Mouse (Mus musculus) small intestine, adult 2 months (tissue): ENCODE data around the gene Foxf2. TPM values are rescaled to one million over a fixed set of nuclear protein-coding genes. Genes with fewer than 3 reads are reported as not detected.

Experiments used
- H3K27ac ChIP-seq: fragments of 200-500 bp; 2 replicates; pipeline ENCODE4 v1.5.1; 2012; ENCODE audit warnings: low read depth, low read length, control low read depth, inconsistent platforms; ENCODE audit not compliant: insufficient read depth
- H3K27me3 ChIP-seq: fragments of 200-500 bp; 2 replicates; pipeline ENCODE4 v1.6.1; 2012; ENCODE audit warnings: mild to moderate bottlenecking, moderate library complexity, low read length, inconsistent platforms; ENCODE audit not compliant: control insufficient read depth, insufficient read depth
- H3K36me3 ChIP-seq: fragments of 200-500 bp; 2 replicates; pipeline ENCODE4 v1.6.1; 2012; ENCODE audit warnings: mild to moderate bottlenecking, low read length, control low read depth, inconsistent platforms; ENCODE audit not compliant: control insufficient read depth, insufficient read depth
- H3K4me1 ChIP-seq: fragments of 200-500 bp; 2 replicates; pipeline ENCODE4 v1.6.1; 2012; ENCODE audit warnings: low read length, inconsistent platforms, mixed read lengths; ENCODE audit not compliant: control insufficient read depth, insufficient read depth, insufficient read length
- H3K4me3 ChIP-seq: fragments of 200-500 bp; 2 replicates; pipeline ENCODE4 v1.5.1; 2012; ENCODE audit warnings: low read depth, mild to moderate bottlenecking, control low read depth, inconsistent platforms, low read length, moderate library complexity
- CTCF ChIP-seq: fragments of 200-500 bp; IDR thresholded peaks from 2 replicates; pipeline ENCODE4 v1.5.1; 2012; ENCODE audit warnings: low read depth, mild to moderate bottlenecking, control low read depth, inconsistent platforms, low read length, moderate library complexity, mixed read lengths; ENCODE audit not compliant: insufficient replicate concordance, insufficient read length; ENCODE audit errors: extremely low read depth
- POLR2A ChIP-seq: fragments of 200-500 bp; IDR thresholded peaks from 2 replicates; pipeline ENCODE4 v1.6.1; 2012; ENCODE audit warnings: low read depth, mild to moderate bottlenecking, control low read depth, inconsistent platforms, low read length, moderate library complexity
- WGBS: fragments of 180-500 bp; shearing (Covaris S2); methylation state at CpG from one replicate; pipeline ENCODE4 v1.1.7; 2018; 5-methylcytosine and 5-hydroxymethylcytosine counted together
- polyA plus RNA-seq: library from polyadenylated mRNA; depleted of rRNA; stranded (reverse); fragments of >200 nt; gene quantifications from 2 replicates; pipeline ENCODE4 v1.2.3, GENCODE M21; 2012

Foxf2 gene
- polyA plus RNA-seq, 1 experiment: 41.4 TPM

DNA sequence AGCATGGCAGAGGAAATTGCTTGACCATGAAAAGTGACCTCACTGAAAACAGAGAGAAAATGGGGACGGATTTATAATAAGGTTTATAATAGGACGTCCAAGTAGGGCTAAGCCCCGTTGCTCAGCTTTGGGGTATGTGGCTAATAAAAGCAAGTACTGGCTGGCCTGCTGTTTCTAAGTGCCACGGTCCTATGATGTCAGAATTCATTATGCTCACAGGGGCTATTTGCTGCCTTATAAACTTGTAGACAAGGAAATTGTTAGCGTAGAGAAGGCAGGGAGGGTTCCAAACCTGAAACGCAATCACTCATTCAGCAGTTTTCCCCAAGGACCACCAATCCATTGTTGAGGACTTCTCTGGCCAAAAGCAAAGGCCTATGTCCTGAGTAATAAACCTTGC is 21.7 kb upstream of the Foxf2 start:
- WGBS: 84% methylated on average over 6 of the region's 6 CpGs
- no peaks in the 10 kb centered on the region for H3K27me3 ChIP-seq
- H3K4me1 ChIP-seq: no peaks in the 10 kb centered on the region
- TF ChIP-seq CTCF (no peak), POLR2A (no peak)
- H3K4me3 ChIP-seq: no peak overlapping the region
- H3K36me3 ChIP-seq: no peaks in the 10 kb centered on the region
- H3K27ac ChIP-seq: no peak overlapping the region

DNA sequence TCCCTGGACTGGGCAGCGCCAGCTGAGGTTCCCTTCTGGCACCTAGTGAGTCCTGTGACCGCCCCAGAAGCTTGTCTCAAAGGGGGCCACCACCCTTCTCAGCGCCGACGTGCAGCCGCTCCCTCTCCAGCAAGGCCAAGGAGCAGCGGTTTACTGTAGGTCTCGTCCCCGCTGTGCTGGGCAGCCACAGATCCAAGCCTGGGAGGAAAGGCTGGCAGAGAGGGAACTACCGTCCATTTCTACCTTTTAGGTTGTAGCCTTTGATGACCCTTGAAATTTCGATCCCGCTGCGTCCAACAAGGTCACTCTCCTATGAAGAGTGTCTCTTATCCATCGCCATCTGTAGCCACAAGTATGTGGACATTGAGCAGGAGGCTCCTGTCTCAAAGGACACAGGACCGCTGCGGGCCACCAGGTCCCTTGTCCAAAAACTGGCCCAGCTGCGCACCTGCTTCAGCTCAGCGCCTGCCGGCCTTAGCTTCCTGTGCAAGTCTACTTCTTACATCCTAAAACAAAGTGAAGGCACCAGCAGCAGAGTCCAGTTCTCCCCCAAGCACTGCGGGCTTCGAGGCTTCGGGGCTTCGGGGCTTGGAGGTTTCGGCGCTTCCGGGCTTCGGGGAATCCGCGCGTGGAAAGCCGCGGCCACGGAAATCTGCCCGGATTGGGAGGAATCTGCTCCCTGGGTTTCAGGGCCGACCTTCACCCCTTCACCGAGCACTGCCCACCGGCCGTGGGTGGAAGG is 10.7 kb upstream of the Foxf2 start:
- H3K4me3 ChIP-seq: no peak overlapping the region
- peaks cover 59% of the 10 kb centered on the region for H3K27me3 ChIP-seq
- no peaks in the 10 kb centered on the region for H3K36me3 ChIP-seq
- no peaks in the 10 kb centered on the region for H3K4me1 ChIP-seq
- WGBS: 12% methylated on average over 38 of the region's 38 CpGs
- TF ChIP-seq POLR2A (no peak), CTCF (no peak)
- no peak overlapping the region for H3K27ac ChIP-seq

DNA sequence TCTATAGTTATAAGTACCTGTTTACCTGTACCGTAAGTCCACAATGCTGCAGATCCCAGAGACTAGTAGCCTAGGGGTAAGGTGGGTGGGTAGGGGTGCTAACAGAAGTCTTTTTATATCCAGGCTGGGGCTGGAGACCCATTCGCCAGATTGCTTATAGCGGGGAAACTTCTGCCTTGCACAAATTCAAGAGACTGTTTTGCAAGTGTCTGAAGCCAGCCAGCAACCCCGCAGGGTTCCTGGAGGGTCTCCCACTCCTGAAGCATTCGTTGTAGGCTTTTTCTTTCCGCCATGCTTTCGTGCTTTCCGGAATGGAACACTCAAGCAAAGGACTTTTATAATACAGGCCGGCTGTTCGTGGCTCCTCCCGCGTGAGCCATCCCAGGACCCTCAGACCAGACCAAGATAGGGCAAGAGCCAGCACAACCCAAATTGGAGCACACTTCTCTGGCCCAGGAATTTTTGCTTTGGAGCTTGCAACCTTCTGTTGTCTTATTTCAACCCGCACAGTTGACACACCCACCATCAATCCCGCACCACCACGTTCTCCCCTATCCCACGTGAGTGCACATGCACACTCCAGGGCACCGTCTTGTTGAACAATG is 10.0 kb upstream of the Foxf2 start:
- 16% methylated on average over 17 of the region's 17 CpGs for WGBS
- no peak for TF ChIP-seq POLR2A
- no peak for TF ChIP-seq CTCF
- Histone ChIP-seq H3K4me3 (no peak overlapping the region), H3K4me1 (no peaks in the 10 kb centered on the region), H3K27me3 (peaks cover 66% of the 10 kb centered on the region), H3K27ac (no peak overlapping the region), H3K36me3 (no peaks in the 10 kb centered on the region)

DNA sequence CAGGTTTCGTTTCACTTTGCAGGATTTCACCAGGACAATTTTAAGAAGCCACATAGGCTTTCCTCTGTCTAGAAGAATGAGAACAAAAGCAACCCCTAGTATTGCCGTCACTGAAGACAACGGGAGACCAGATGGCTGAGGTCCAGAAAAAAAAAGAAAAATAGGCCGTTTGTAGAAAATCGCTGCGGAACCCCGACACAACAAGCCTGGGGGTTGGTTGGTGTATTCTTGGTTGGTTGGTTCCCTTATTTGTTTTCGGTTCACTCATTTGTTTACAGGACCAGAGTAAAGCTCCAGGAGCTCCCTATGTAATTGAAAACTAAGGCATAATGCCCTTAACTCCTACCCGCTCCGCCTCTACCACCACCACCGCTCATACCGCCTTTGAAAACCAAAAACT is 7.6 kb upstream of the Foxf2 start:
- Histone ChIP-seq H3K4me3 (peak overlapping the region; percentile 49), H3K27me3 (peaks cover 68% of the 10 kb centered on the region), H3K36me3 (no peaks in the 10 kb centered on the region), H3K4me1 (no peaks in the 10 kb centered on the region), H3K27ac (no peak overlapping the region)
- WGBS: 4% methylated on average over 12 of the region's 12 CpGs
- no peak for TF ChIP-seq POLR2A
- TF ChIP-seq CTCF: no peak

DNA sequence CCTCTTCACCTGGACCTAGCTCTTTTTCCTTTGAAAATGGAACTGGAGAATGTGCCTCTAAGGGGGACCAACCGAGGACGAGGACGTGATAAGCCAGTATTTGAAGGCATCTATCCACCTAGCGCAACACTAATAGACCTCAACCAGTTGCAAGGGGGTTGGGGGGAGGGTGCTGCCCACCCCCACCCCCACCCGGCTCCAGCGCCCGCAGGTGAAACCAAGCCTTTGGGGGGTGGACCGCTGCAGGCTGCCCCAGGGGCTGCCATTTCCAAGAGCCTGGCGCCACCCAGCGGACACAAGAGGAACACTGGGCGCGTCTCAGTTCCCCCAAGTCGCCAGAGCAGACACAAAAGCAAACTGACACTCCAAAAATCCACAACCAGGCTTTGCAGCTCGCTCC is 7.2 kb upstream of the Foxf2 start:
- no peaks in the 10 kb centered on the region for H3K36me3 ChIP-seq
- no peaks in the 10 kb centered on the region for H3K4me1 ChIP-seq
- peaks cover 64% of the 10 kb centered on the region for H3K27me3 ChIP-seq
- 2% methylated on average over 14 of the region's 14 CpGs for WGBS
- peak overlapping the region; percentile 49 for H3K4me3 ChIP-seq
- 0 out of 2 replicates have a peak, but pooled peaks have one; percentile 15 for TF ChIP-seq POLR2A
- peak; percentile 75 for TF ChIP-seq CTCF
- peak overlapping the region; percentile 64; the same call in 1 of the 2 replicates for H3K27ac ChIP-seq

DNA sequence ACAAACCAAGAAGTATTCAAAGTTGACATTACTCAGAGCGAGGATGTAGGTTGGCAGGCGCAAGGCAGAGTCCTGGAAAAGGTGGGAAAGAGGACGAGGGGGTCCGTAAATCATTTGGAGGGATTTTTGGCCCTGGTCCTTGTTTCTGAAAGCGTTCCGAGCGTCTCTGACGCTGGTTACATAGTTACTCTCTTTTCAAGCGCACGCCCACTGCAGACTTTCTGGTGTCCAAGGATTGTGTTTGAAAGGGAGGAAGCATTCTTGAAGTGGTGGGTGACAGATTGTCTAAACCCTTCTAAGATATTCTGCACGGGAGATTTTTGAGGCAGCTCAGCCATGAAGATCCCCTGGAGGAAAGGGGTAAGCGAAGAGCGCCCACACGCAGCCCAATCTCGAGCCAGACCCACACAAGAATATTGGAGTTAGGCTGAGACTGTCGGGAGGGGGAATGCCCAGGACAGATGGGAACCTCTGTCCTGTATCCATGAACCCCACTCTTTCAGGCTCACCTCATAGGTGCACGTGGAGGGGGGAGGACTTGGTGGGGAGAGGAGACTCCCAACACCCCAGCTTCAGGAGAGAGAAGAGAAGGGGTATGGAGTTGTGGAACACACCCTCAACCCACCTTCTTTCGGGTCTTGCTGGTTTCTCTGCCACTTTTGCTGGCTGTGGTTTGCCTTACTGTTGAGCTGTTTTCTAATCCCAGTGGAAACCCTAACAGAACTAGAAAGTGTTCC is 6.5 kb upstream of the Foxf2 start:
- no peak for TF ChIP-seq POLR2A
- Histone ChIP-seq H3K36me3 (no peaks in the 10 kb centered on the region), H3K27me3 (peaks cover 58% of the 10 kb centered on the region), H3K4me3 (peak overlapping the region; percentile 21; the same call in 1 of the 2 replicates), H3K4me1 (no peaks in the 10 kb centered on the region), H3K27ac (peak overlapping the region; percentile 64)
- WGBS: 9% methylated on average over 18 of the region's 18 CpGs
